1 mouse cellular context compared by ENCODE assay signal in genomic region chr6:34863786-34864514, GRCm38 (mm10).
TF ChIP-seq lines count a peak whose summit lies in the region.

No protein-coding gene starts in this region.

TF ChIP-seq in MEL, 35 proteins besides CTCF, POLR2A, EP300 and RAD21:
- no peak for TF ChIP-seq CHD2 (IDR thresholded peaks at IDR 0.05; ENCODE audit: low read length)
- peak; percentile 66; the same call in 1 of the 2 replicates for TF ChIP-seq ETS1 (IDR thresholded peaks at IDR 0.05; ENCODE audit: low read depth, low read length)
- TF ChIP-seq TCF12 (IDR thresholded peaks at IDR 0.05; ENCODE audit: low read depth, low read length): 0 out of 2 replicates have a peak, but pooled peaks have one; percentile 3
- peak; percentile 84 for TF ChIP-seq ZNF384 (IDR thresholded peaks at IDR 0.05; ENCODE audit: low read depth, low read length)
- TF ChIP-seq MXI1 (IDR thresholded peaks at IDR 0.05; ENCODE audit: low read depth, low read length): 0 out of 2 replicates have a peak, but pooled peaks have one; percentile 18
- TF ChIP-seq ZMIZ1 (IDR thresholded peaks at IDR 0.05; ENCODE audit: low read depth, low read length): no peak
